Mouse (Mus musculus): ENCODE measurements around the gene Mypn.

The Mypn gene

GRCm38 (mm10) chr10:63154226-63154625, 49.5 kb downstream of the Mypn start:
- DNase-seq, result no peak

- DNase-seq, result peak; percentile 63 to 83
Observed at GRCm38 (mm10) chr10:63153563-63153962, 50.2 kb downstream of the Mypn start.

- DNase-seq, result no peak
Observed at GRCm38 (mm10) chr10:63152358-63152757, 51.4 kb downstream of the Mypn start.

- DNase-seq, result no peak
Observed at GRCm38 (mm10) chr10:63142660-63143059, 61.1 kb downstream of the Mypn start.

- DNase-seq, result no peak
Observed at GRCm38 (mm10) chr10:63136436-63136835, 67.3 kb downstream of the Mypn start.

- DNase-seq, result no peak
Observed at GRCm38 (mm10) chr10:63135680-63136079, 68.1 kb downstream of the Mypn start.

- no peak for DNase-seq
Observed at GRCm38 (mm10) chr10:63133326-63133725, 70.4 kb downstream of the Mypn start.

- DNase-seq, result no peak
Observed at GRCm38 (mm10) chr10:63132356-63132755, 71.4 kb downstream of the Mypn start.

GRCm38 (mm10) chr10:63130500-63130899, 73.3 kb downstream of the Mypn start:
- DNase-seq, result no peak

- DNase-seq, result no peak
Observed at GRCm38 (mm10) chr10:63128256-63128655, 75.5 kb downstream of the Mypn start.

GRCm38 (mm10) chr10:63127156-63127555, 76.6 kb downstream of the Mypn start:
- no peak for DNase-seq

GRCm38 (mm10) chr10:63126116-63126515, 77.6 kb downstream of the Mypn start:
- DNase-seq, result no peak

GRCm38 (mm10) chr10:63125343-63125742, 78.4 kb downstream of the Mypn start:
- DNase-seq, result no peak

- no peak for DNase-seq
Observed at GRCm38 (mm10) chr10:63124016-63124415, 79.7 kb downstream of the Mypn start.

GRCm38 (mm10) chr10:63123141-63123540, 80.6 kb downstream of the Mypn start:
- DNase-seq, result no peak

GRCm38 (mm10) chr10:63122516-63122915, 81.2 kb downstream of the Mypn start:
- peak; percentile 37 to 65 for DNase-seq

- no peak for DNase-seq
Observed at GRCm38 (mm10) chr10:63121961-63122360, 81.8 kb downstream of the Mypn start.

GRCm38 (mm10) chr10:63119916-63120315, 83.8 kb downstream of the Mypn start:
- DNase-seq, result no peak

- no peak for DNase-seq
Observed at GRCm38 (mm10) chr10:63117583-63117982, 86.2 kb downstream of the Mypn start.

GRCm38 (mm10) chr10:63116376-63116775, 87.4 kb downstream of the Mypn start:
- DNase-seq, result no peak

GRCm38 (mm10) chr10:63115881-63116280, 87.9 kb downstream of the Mypn start:
- DNase-seq, result no peak

- DNase-seq, result no peak
Observed at GRCm38 (mm10) chr10:63113716-63114360, 89.9 kb downstream of the Mypn start.

- DNase-seq, result peak in 1 of 2 experiments; percentile 52
Observed at GRCm38 (mm10) chr10:63113027-63113604, 90.6 kb downstream of the Mypn start.

- DNase-seq, result peak in 1 of 2 experiments; percentile 43
Observed at GRCm38 (mm10) chr10:63100657-63101056, 103.1 kb downstream of the Mypn start.

All from cerebellum, postnatal 25 days (tissue).